Mouse (Mus musculus): Measurements from ENCODE around the gene Fam124a. TPM values are rescaled to one million over a fixed set of nuclear protein-coding genes. Genes with fewer than 3 reads are reported as not detected.

Gene Fam124a
- polyA plus RNA-seq, 1 experiment from 2014 or later, result 3.8 TPM

DNA sequence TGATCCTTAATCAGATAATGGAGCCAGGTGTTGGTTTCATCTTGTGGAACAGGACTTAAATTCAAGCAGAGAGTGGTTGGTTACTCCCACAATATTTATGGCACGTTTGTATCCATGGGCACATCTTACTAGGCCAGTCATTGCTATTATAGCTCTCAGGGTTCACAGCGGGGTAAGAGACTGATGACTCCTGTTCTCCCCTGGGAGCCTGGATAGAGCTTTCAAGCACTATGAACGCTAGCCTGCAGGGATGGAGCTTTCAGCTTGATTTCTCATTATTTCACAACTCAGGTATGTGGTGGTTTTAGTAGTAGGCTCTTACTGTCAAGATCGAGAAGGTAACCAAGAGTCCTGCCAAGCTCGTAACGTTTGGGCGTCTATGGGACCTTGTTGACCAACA lies 100.5 kb downstream of the Fam124a start:
- Histone ChIP-seq H3K4me3 (ENCODE audit: low read depth, low read length) (no peak overlapping the region), H3K36me3 (ENCODE audit: control insufficient read depth, insufficient read depth, low read length) (no peaks in the 10 kb centered on the region), H3K9ac (ENCODE audit: low read depth, low read length) (no peak overlapping the region), H3K4me2 (ENCODE audit: low read depth, low read length) (no peak overlapping the region), H3K9me3 (ENCODE audit: control insufficient read depth, low read length) (no peaks in the 10 kb centered on the region), H3K4me1 (ENCODE audit: control insufficient read depth, insufficient read depth, low read length) (no peaks in the 10 kb centered on the region), H3K27ac (replicated peaks; ENCODE audit: low read depth, low read length) (no peak overlapping the region), H3K27me3 (replicated peaks; ENCODE audit: control insufficient read depth, insufficient read depth, low read length) (no peaks in the 10 kb centered on the region)
- DNase-seq (ENCODE audit: low spot score), result no peak
- WGBS, result 82% methylated on average over 7 of the region's 7 CpGs
- no peak for ATAC-seq (ENCODE audit: low read depth)

DNA sequence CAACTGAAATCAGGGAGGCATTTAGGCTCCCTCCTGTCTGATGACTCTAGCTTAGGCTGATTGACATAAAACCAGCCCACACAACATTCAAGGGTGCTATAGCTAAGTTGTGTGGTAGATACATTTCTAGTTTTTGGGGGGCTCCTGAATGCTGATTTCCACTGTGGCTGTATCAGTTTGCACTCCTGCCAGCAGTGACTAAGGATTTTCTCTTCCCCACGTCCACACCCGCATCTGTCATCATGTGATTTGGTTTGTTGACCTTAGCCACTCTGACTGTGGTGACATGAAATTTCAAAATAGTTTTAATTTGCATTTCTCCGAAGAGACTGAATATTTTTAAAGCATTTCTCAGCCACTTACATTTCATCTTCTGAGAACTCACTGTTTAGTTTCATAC lies 101.9 kb downstream of the Fam124a start:
- DNase-seq (ENCODE audit: low spot score) (no peak), ATAC-seq (ENCODE audit: low read depth) (no peak)
- Histone ChIP-seq H3K27ac (replicated peaks; ENCODE audit: low read depth, low read length) (no peak overlapping the region), H3K36me3 (ENCODE audit: control insufficient read depth, insufficient read depth, low read length) (no peaks in the 10 kb centered on the region), H3K9me3 (ENCODE audit: control insufficient read depth, low read length) (no peaks in the 10 kb centered on the region), H3K4me1 (ENCODE audit: control insufficient read depth, insufficient read depth, low read length) (no peaks in the 10 kb centered on the region), H3K9ac (ENCODE audit: low read depth, low read length) (no peak overlapping the region), H3K4me2 (ENCODE audit: low read depth, low read length) (no peak overlapping the region), H3K4me3 (ENCODE audit: low read depth, low read length) (no peak overlapping the region), H3K27me3 (replicated peaks; ENCODE audit: control insufficient read depth, insufficient read depth, low read length) (no peaks in the 10 kb centered on the region)
- 71% methylated on average over 3 of the region's 3 CpGs for WGBS

Other genes starting within 250 kb of the Fam124a start
- gene Gucy1b2, start 99.4 kb upstream of the Fam124a start, polyA plus RNA-seq (2014; fragmentation: Nextera tagmentation; extraction: Ambion mirVana), result 0.10 and 0.15 TPM in 2 replicates
- 0.28 TPM in 1 of 2 replicates, not detected in the other for gene Gm4131, start 11.2 kb downstream of the Fam124a start, polyA plus RNA-seq (2014; fragmentation: Nextera tagmentation; extraction: Ambion mirVana)
- gene Serpine3, start 107.9 kb downstream of the Fam124a start, polyA plus RNA-seq (2014; fragmentation: Nextera tagmentation; extraction: Ambion mirVana), result 0.42 TPM in 1 of 2 replicates, not detected in the other
- gene Ints6, start 205.4 kb downstream of the Fam124a start, polyA plus RNA-seq (2014; fragmentation: Nextera tagmentation; extraction: Ambion mirVana), result 26.6 and 27.0 TPM in 2 replicates